Mouse (Mus musculus) G1E-ER4 (cell line): ENCODE results near the gene Tpst1. TPM values are rescaled to one million over a fixed set of nuclear protein-coding genes. Genes with fewer than 3 reads are reported as not detected.

Experiments used
- GATA1 ChIP-seq: IDR thresholded peaks from one replicate; pipeline ENCODE4 v1.8.0; 2012; ENCODE audit warnings: low read length, inconsistent platforms
- polyA plus RNA-seq: library from polyadenylated mRNA; stranded (reverse); fragments of >175 nt; gene quantifications from 2 replicates; pipeline ENCODE4 v1.2.3, GENCODE M21; 2012

Tpst1 gene
- polyA plus RNA-seq, 1 experiment = not detected

- no peak for TF ChIP-seq GATA1
These were observed 37.7 kb downstream of the Tpst1 start for GRCm38 (mm10) chr5:130110632-130111464.

GRCm38 (mm10) chr5:130112653-130113052 lies 39.5 kb downstream of the Tpst1 start:
- no peak for TF ChIP-seq GATA1

- no peak for TF ChIP-seq GATA1
These were observed 43.0 kb downstream of the Tpst1 start for GRCm38 (mm10) chr5:130116116-130116515.

- TF ChIP-seq GATA1 = no peak
These were observed 43.7 kb downstream of the Tpst1 start for GRCm38 (mm10) chr5:130116857-130117256.

- TF ChIP-seq GATA1 = no peak
These were observed 44.8 kb downstream of the Tpst1 start for GRCm38 (mm10) chr5:130117932-130118331.

- no peak for TF ChIP-seq GATA1
These were observed 46.1 kb downstream of the Tpst1 start for GRCm38 (mm10) chr5:130119236-130119635.

- TF ChIP-seq GATA1 = no peak
These were observed 47.1 kb downstream of the Tpst1 start for GRCm38 (mm10) chr5:130120070-130120736.

- no peak for TF ChIP-seq GATA1
These were observed 47.8 kb downstream of the Tpst1 start for GRCm38 (mm10) chr5:130120904-130121303.

- no peak for TF ChIP-seq GATA1
These were observed 49.2 kb downstream of the Tpst1 start for GRCm38 (mm10) chr5:130122355-130122754.

GRCm38 (mm10) chr5:130124271-130124670 lies 51.1 kb downstream of the Tpst1 start:
- TF ChIP-seq GATA1 = no peak

GRCm38 (mm10) chr5:130128686-130129523 lies 55.8 kb downstream of the Tpst1 start:
- no peak for TF ChIP-seq GATA1

- no peak for TF ChIP-seq GATA1
These were observed 56.3 kb downstream of the Tpst1 start for GRCm38 (mm10) chr5:130129524-130129793.

GRCm38 (mm10) chr5:130136597-130136996 lies 63.5 kb downstream of the Tpst1 start:
- TF ChIP-seq GATA1 = no peak

GRCm38 (mm10) chr5:130139393-130139792 lies 66.3 kb downstream of the Tpst1 start:
- no peak for TF ChIP-seq GATA1

GRCm38 (mm10) chr5:130141138-130141537 lies 68.0 kb downstream of the Tpst1 start:
- TF ChIP-seq GATA1 = no peak

- no peak for TF ChIP-seq GATA1
These were observed 68.9 kb downstream of the Tpst1 start for GRCm38 (mm10) chr5:130142041-130142440.
